Mouse (Mus musculus): ENCODE measurements around the gene Wdr25.

DNA sequence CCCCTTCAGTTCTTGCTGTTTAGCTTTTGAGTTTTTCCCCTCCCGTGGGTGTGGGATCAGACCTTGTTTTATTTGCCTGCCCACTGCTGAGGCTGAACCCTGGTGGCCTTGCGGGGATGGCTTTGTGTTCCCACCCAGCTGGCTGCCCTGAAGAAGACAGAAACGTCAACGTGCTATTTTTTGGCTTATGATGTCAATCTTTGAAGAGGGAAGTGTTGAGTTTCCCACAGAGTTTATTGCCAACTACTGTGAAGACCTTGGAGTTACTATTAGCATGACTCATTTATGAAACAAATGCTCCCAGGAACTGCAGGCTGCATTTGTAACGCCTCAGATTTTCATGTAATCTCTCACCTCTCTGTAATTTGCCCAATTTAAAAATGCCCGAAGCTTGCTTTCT lies 43.4 kb downstream of the Wdr25 start:
- TF ChIP-seq GATA1 (IDR thresholded peaks at IDR 0.05; ENCODE audit: low read length) (no peak), TAL1 (IDR thresholded peaks at IDR 0.05; ENCODE audit: low read length) (no peak)

Measured in erythroblast, embryonic 14.5 days (primary cell).